12 mouse cellular contexts compared by ENCODE assay signal in the genomic region with DNA sequence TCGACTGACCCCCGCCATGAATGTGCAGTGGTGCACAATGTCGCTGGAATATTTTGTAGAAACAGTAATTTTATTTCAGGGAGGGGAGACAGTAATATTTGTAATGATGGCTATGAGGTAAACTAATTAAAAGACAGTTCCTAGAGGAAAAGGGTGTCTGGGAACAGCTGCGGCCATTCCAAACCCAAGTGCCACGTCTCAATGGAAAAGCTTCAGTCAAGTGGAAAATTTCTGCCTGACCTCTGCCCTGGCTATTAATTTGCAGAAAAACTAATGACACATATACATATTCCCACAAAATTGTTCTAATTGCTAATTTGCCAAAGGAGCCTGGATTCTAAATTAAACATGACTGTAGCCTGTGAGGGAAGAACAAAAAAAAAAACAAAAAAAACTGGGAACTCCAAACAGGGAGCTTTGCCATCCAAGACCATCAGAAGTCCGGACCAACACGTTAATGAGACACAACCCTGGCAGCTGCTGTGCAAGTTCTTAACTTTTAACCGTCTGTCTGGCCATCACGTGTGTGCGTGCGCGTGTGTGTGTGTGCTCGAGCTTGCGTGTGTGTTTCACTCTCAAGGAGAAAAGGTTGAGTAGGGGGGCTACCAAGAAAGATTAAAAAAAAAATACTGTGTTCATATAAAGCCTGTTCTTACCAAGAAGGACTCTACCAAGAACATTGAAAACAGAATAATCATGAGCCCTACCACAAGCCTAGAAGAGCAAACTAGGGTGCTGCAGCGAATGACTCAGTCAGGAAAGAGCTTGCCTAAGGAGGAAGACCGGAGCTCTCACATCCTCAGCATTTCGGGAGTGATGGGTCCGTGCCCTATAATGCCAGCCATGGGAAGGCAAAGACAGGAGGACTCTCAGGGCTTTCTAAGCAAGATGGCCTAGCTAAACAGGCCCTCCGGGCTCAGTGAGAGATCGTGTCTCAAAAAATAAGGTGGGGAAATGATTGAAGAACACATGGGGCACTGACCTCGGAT.
A peak's percentile ranks its signal among the peaks of the same experiment; 100 is the strongest.
DNase-seq lines count a peak whose midpoint lies in the region; ATAC-seq and TF ChIP-seq lines count a peak whose summit lies in the region.
"Had no signal": no experiment of that assay in that cellular context is flagged by ENCODE, and none has a peak within 500 bp of the region (broad histone marks: within the 10 kb centered on the region; RNA-seq: fewer than 3 reads in every experiment).

No protein-coding gene starts in this region.

- DNase-seq in cerebellum, adult 9-11 months: no peak
- no peak for DNase-seq in gastrocnemius, postnatal 4 days (ENCODE audit: low spot score in 2 of 2)
- DNase-seq: right cerebral cortex, postnatal 4 days; thymus, postnatal 25 days had no signal

- H3K9ac ChIP-seq in heart, embryonic 16.5 days (ENCODE audit: low read length): no peak overlapping the region
- no peak overlapping the region for H3K9ac ChIP-seq in heart, embryonic 12.5 days
- no peak overlapping the region for H3K9ac ChIP-seq in midbrain, embryonic 12.5 days (replicated peaks)
- no peak overlapping the region for H3K9ac ChIP-seq in midbrain, embryonic 16.5 days (ENCODE audit: low read depth, low read length)
- H3K9ac ChIP-seq in forebrain, embryonic 16.5 days (replicated peaks; ENCODE audit: low read depth, low read length): no peak overlapping the region
- H3K9ac ChIP-seq: liver, embryonic 14.5 days had no signal

- no peak for TF ChIP-seq CTCF in small intestine, adult 2 months (IDR thresholded peaks at IDR 0.05; ENCODE audit: extremely low read depth, insufficient read length, insufficient replicate concordance, low read depth, low read length)

- no peak overlapping the region for H3K4me3 ChIP-seq in heart, embryonic 16.5 days (ENCODE audit: low read length)
- H3K4me3 ChIP-seq in heart, embryonic 12.5 days: no peak overlapping the region
- no peak overlapping the region for H3K4me3 ChIP-seq in midbrain, embryonic 12.5 days
- no peak overlapping the region for H3K4me3 ChIP-seq in midbrain, embryonic 16.5 days (ENCODE audit: low read depth, low read length)
- H3K4me3 ChIP-seq in forebrain, embryonic 16.5 days (replicated peaks; ENCODE audit: low read length): no peak overlapping the region
- no peak overlapping the region for H3K4me3 ChIP-seq in small intestine, adult 2 months (ENCODE audit: low read depth, low read length)

- no peaks in the 10 kb centered on the region for H3K27me3 ChIP-seq in heart, embryonic 16.5 days (ENCODE audit: control insufficient read depth, insufficient read depth, low read length)
- H3K27me3 ChIP-seq in heart, embryonic 12.5 days (replicated peaks): no peaks in the 10 kb centered on the region
- no peaks in the 10 kb centered on the region for H3K27me3 ChIP-seq in midbrain, embryonic 12.5 days
- no peaks in the 10 kb centered on the region for H3K27me3 ChIP-seq in midbrain, embryonic 16.5 days (ENCODE audit: control insufficient read depth, insufficient read depth, low read depth, low read length)
- H3K27me3 ChIP-seq in forebrain, embryonic 16.5 days (replicated peaks; ENCODE audit: control insufficient read depth, insufficient read depth, low read length): 0 out of 2 replicates have a peak, but pooled peaks cover 2% of the 10 kb centered on the region
- no peaks in the 10 kb centered on the region for H3K27me3 ChIP-seq in small intestine, adult 2 months (ENCODE audit: control insufficient read depth, insufficient read depth, low read length)

- no peak overlapping the region for H3K4me2 ChIP-seq in heart, embryonic 16.5 days (ENCODE audit: low read depth, low read length)
- no peak overlapping the region for H3K4me2 ChIP-seq in heart, embryonic 12.5 days
- H3K4me2 ChIP-seq in midbrain, embryonic 12.5 days (replicated peaks): no peak overlapping the region
- H3K4me2 ChIP-seq in midbrain, embryonic 16.5 days (ENCODE audit: low read length): no peak overlapping the region
- H3K4me2 ChIP-seq in forebrain, embryonic 16.5 days (ENCODE audit: low read length): no peak overlapping the region

- TF ChIP-seq POLR2A in small intestine, adult 2 months (IDR thresholded peaks at IDR 0.05; ENCODE audit: low read depth, low read length): no peak

- peak overlapping the region; percentile 45 for H3K27ac ChIP-seq in heart, embryonic 16.5 days (ENCODE audit: low read length)
- H3K27ac ChIP-seq in heart, embryonic 12.5 days (ENCODE audit: poor library complexity, severe bottlenecking): no peak overlapping the region
- H3K27ac ChIP-seq in midbrain, embryonic 12.5 days (replicated peaks): peak overlapping the region; percentile 11; the same call in 1 of the 2 replicates
- H3K27ac ChIP-seq in midbrain, embryonic 16.5 days (ENCODE audit: low read length): no peak overlapping the region; the same call in 1 of the 2 replicates
- H3K27ac ChIP-seq in forebrain, embryonic 16.5 days (ENCODE audit: low read length): no peak overlapping the region
- H3K27ac ChIP-seq in small intestine, adult 2 months (ENCODE audit: insufficient read depth, low read depth, low read length): peak overlapping the region; percentile 30; the same call in 1 of the 2 replicates
- H3K27ac ChIP-seq: liver, embryonic 14.5 days had no signal

- ATAC-seq in heart, embryonic 16.5 days (replicated peaks; ENCODE audit: extremely low read depth, insufficient read depth, low FRiP score): no peak
- no peak for ATAC-seq in heart, embryonic 12.5 days (ENCODE audit: insufficient number of reproducible peaks, low FRiP score)
- no peak for ATAC-seq in midbrain, embryonic 12.5 days (ENCODE audit: low FRiP score, low read depth)
- no peak for ATAC-seq in midbrain, embryonic 16.5 days
- ATAC-seq in forebrain, embryonic 16.5 days: peak; percentile 25; the same call in 1 of the 2 replicates
- ATAC-seq: CD4-positive, CD25-positive, alpha-beta regulatory T cell, adult 4 months had no signal

- H3K4me1 ChIP-seq in heart, embryonic 16.5 days (ENCODE audit: control insufficient read depth, insufficient read depth, low read length): peaks cover 31% of the 10 kb centered on the region
- H3K4me1 ChIP-seq in heart, embryonic 12.5 days (replicated peaks): peaks cover 39% of the 10 kb centered on the region
- H3K4me1 ChIP-seq in midbrain, embryonic 12.5 days: peaks cover 34% of the 10 kb centered on the region
- peaks cover 11% of the 10 kb centered on the region for H3K4me1 ChIP-seq in midbrain, embryonic 16.5 days (ENCODE audit: control insufficient read depth, insufficient read depth, low read length)
- H3K4me1 ChIP-seq in forebrain, embryonic 16.5 days (replicated peaks; ENCODE audit: control insufficient read depth, insufficient read depth, low read length): peaks cover 30% of the 10 kb centered on the region
- peaks cover 4% of the 10 kb centered on the region; the same call in 1 of the 2 replicates for H3K4me1 ChIP-seq in small intestine, adult 2 months (ENCODE audit: control insufficient read depth, insufficient read depth, insufficient read length, low read length)

- whole genome bisulfite sequencing in heart, embryonic 16.5 days: 91% methylated on average over 21 of the region's 21 CpGs
- 89% methylated on average over 21 of the region's 21 CpGs for WGBS in heart, embryonic 12.5 days
- WGBS in midbrain, embryonic 12.5 days: 68% methylated on average over 21 of the region's 21 CpGs
- WGBS in midbrain, embryonic 16.5 days: 65% methylated on average over 21 of the region's 21 CpGs
- 33% methylated on average over 21 of the region's 21 CpGs for WGBS in forebrain, embryonic 16.5 days
- WGBS in small intestine, adult 2 months: 88% methylated on average over 21 of the region's 21 CpGs

- H3K36me3 ChIP-seq in heart, embryonic 16.5 days (ENCODE audit: control insufficient read depth, insufficient read depth): peaks cover 23% of the 10 kb centered on the region
- H3K36me3 ChIP-seq in heart, embryonic 12.5 days: peaks cover 48% of the 10 kb centered on the region
- peaks cover 4% of the 10 kb centered on the region; the same call in 1 of the 2 replicates for H3K36me3 ChIP-seq in midbrain, embryonic 12.5 days
- H3K36me3 ChIP-seq in midbrain, embryonic 16.5 days (ENCODE audit: control insufficient read depth, insufficient read depth, low read length): no peaks in the 10 kb centered on the region
- no peaks in the 10 kb centered on the region for H3K36me3 ChIP-seq in forebrain, embryonic 16.5 days (ENCODE audit: control insufficient read depth, insufficient read depth)
- H3K36me3 ChIP-seq in small intestine, adult 2 months (ENCODE audit: control insufficient read depth, insufficient read depth, low read length): peaks cover 23% of the 10 kb centered on the region

- no peaks in the 10 kb centered on the region for H3K9me3 ChIP-seq in heart, embryonic 16.5 days (replicated peaks; ENCODE audit: control insufficient read depth, low read length)
- no peaks in the 10 kb centered on the region for H3K9me3 ChIP-seq in heart, embryonic 12.5 days (replicated peaks)
- H3K9me3 ChIP-seq in midbrain, embryonic 12.5 days: no peaks in the 10 kb centered on the region
- H3K9me3 ChIP-seq in midbrain, embryonic 16.5 days (replicated peaks; ENCODE audit: control insufficient read depth, low read length, poor library complexity, severe bottlenecking): no peaks in the 10 kb centered on the region
- no peaks in the 10 kb centered on the region for H3K9me3 ChIP-seq in forebrain, embryonic 16.5 days (ENCODE audit: control insufficient read depth, low read length)

Comparison
In these comparisons a context has a peak if more than half of its experiments do, and no peak if none do; other contexts are left out.
1. H3K27ac ChIP-seq: peak in heart, embryonic 16.5 days (single experiment), midbrain, embryonic 12.5 days (single experiment) and small intestine, adult 2 months (single experiment); none in heart, embryonic 12.5 days (single experiment), midbrain, embryonic 16.5 days (single experiment) and forebrain, embryonic 16.5 days (single experiment).